Mouse (Mus musculus) CD8-positive naive resting alpha-beta T cell, adult 2 months (primary cell): Measurements from ENCODE around the gene Tac1.
"Not testable (repeated sequence)": the region's sequence is repeated elsewhere in the genome, so short reads cannot be mapped to it uniquely, and the experiment has no call there.

ENCODE experiments used
- DNase-seq, 2 experiments: peaks; one replicate each; pipeline ENCODE4 v3.0.0; 2022; ENCODE audit warnings: low read depth in 2 of 2, low spot score in 2 of 2

The Tac1 gene

GRCm38 (mm10) chr6:7554829-7555391 is at the start of gene Tac1:
TSS of gene Tac1 (plus strand) at chr6:7554879.
- DNase-seq = no peak

- not testable (repeated sequence) for DNase-seq
Observed at GRCm38 (mm10) chr6:7543511-7543910, 11.2 kb upstream of the Tac1 start.

- DNase-seq = no peak
Observed at GRCm38 (mm10) chr6:7555688-7556476, 1.2 kb downstream of the Tac1 start.

GRCm38 (mm10) chr6:7558164-7558563 is 3.5 kb downstream of the Tac1 start:
- no peak for DNase-seq

- DNase-seq = no peak
Observed at GRCm38 (mm10) chr6:7562524-7562923, 7.8 kb downstream of the Tac1 start.

GRCm38 (mm10) chr6:7564537-7564936 is 9.9 kb downstream of the Tac1 start:
- DNase-seq = no peak

GRCm38 (mm10) chr6:7571144-7571543 is 16.5 kb downstream of the Tac1 start:
- DNase-seq = no peak

GRCm38 (mm10) chr6:7578031-7578430 is 23.4 kb downstream of the Tac1 start:
- no peak for DNase-seq

- no peak for DNase-seq
Observed at GRCm38 (mm10) chr6:7594445-7594844, 39.8 kb downstream of the Tac1 start.

GRCm38 (mm10) chr6:7598416-7598815 is 43.7 kb downstream of the Tac1 start:
- no peak for DNase-seq

GRCm38 (mm10) chr6:7600228-7600627 is 45.5 kb downstream of the Tac1 start:
- no peak for DNase-seq

GRCm38 (mm10) chr6:7601353-7602094 is 46.8 kb downstream of the Tac1 start:
- no peak for DNase-seq

- not testable (repeated sequence) for DNase-seq
Observed at GRCm38 (mm10) chr6:7613676-7614075, 59.0 kb downstream of the Tac1 start.
